Mouse (Mus musculus) liver, adult 2 months (tissue): ENCODE data around the gene Fate1. TPM values are rescaled to one million over a fixed set of nuclear protein-coding genes. Genes with fewer than 3 reads are reported as not detected.

ENCODE experiments used
- DNase-seq: peaks from one replicate; pipeline ENCODE4 v3.0.0-alpha.2; 2011; ENCODE audit warnings: low read depth, low spot score; ENCODE audit errors: extremely low read depth
- H3K27ac ChIP-seq: fragments of 200-500 bp; replicated peaks from 2 replicates; pipeline ENCODE4 v1.5.1; 2012; ENCODE audit warnings: low read depth, mild to moderate bottlenecking, control low read depth, inconsistent platforms, low read length; ENCODE audit not compliant: insufficient read depth
- H3K27me3 ChIP-seq: fragments of 200-500 bp; 2 replicates; pipeline ENCODE4 v1.6.1; 2012; ENCODE audit warnings: mild to moderate bottlenecking, moderate library complexity, low read length, inconsistent platforms; ENCODE audit not compliant: control insufficient read depth, insufficient read depth
- H3K36me3 ChIP-seq: fragments of 200-500 bp; 2 replicates; pipeline ENCODE4 v1.6.1; 2012; ENCODE audit warnings: low read length, inconsistent platforms; ENCODE audit not compliant: control insufficient read depth, insufficient read depth
- H3K4me1 ChIP-seq: fragments of 200-500 bp; 2 replicates; pipeline ENCODE4 v1.6.1; 2011; ENCODE audit warnings: low read length; ENCODE audit not compliant: control insufficient read depth, insufficient read depth
- H3K4me3 ChIP-seq: fragments of 200-500 bp; 2 replicates; pipeline ENCODE4 v1.5.1; 2011; ENCODE audit warnings: low read depth, mild to moderate bottlenecking, control low read depth, low read length, moderate library complexity; ENCODE audit not compliant: insufficient read depth
- H3K79me2 ChIP-seq: fragments of 200-500 bp; 2 replicates; pipeline ENCODE4 v1.6.1; 2012; ENCODE audit warnings: inconsistent platforms, mild to moderate bottlenecking, low read length, moderate library complexity; ENCODE audit not compliant: control insufficient read depth, insufficient read depth
- H3K9ac ChIP-seq: fragments of 200-500 bp; 2 replicates; pipeline ENCODE4 v1.6.1; 2012; ENCODE audit warnings: low read depth, mild to moderate bottlenecking, control low read depth, inconsistent platforms, low read length
- CTCF ChIP-seq: fragments of 200-500 bp; IDR thresholded peaks from 2 replicates; pipeline ENCODE4 v1.5.1; 2011; ENCODE audit warnings: low read depth, low read length, control low read depth
- POLR2A ChIP-seq: fragments of 200-500 bp; IDR thresholded peaks from 2 replicates; pipeline ENCODE4 v1.6.1; 2011; ENCODE audit warnings: low read length, control low read depth; ENCODE audit not compliant: insufficient read depth; ENCODE audit errors: extremely low read depth
- WGBS: fragments of 180-500 bp; shearing (Covaris S2); methylation state at CpG from one replicate; pipeline ENCODE4 v1.1.7; 2018; 5-methylcytosine and 5-hydroxymethylcytosine counted together
- polyA plus RNA-seq: library from polyadenylated mRNA; depleted of rRNA; stranded (reverse); fragments of >200 nt; gene quantifications from 2 replicates; pipeline ENCODE4 v1.2.3, GENCODE M21; 2012
- total RNA-seq: library from RNA; depleted of rRNA; stranded (reverse); fragments of >200 nt; gene quantifications from 2 replicates; pipeline ENCODE4 v1.2.3, GENCODE M21; 2014

Gene Fate1
- total and polyA plus RNA-seq, 2 experiments = not detected

DNA sequence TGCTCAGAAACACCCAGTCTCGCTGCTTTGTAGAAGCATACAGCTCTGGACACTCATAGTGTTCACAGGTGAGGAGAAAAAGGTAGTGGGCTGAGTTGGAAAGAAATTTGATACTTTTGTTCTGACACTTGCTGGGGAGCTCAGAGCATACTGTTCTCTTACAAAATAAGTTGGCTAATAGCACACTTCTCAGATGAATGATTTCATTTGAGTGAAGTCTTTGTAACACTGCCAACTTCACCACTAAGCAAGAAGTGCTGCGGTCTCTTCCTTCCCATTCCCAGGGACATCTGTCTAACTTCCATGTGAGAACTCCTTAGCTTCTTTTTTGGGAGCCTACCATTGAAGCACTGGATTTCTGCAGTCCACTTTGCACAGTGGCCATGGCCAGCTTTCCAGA is 10.4 kb downstream of the Fate1 start:
- 67% methylated on average over 2 of the region's 2 CpGs for WGBS
- DNase-seq = no peak

DNA sequence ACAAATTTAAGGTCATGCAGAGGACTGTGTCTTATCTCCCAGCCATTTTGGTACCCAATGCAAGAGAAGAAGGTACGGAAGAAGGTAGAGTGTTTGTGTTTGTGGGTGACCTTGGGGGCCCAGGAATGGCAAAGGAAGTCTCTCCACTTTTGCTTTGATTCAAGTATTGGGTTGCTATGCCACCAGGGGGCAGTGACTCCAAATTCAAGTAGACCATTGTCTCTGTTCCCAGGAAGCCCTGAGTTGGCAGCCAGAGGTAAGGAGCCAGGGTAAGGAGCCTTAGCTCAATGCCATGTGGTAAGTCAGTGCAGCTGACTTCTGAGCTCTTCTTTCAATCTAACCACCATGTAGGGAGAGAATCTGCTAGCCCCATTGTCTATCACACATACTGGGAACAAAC is 11.0 kb downstream of the Fate1 start:
- 78% methylated on average over 1 of the region's 1 CpGs for WGBS
- no peaks in the 10 kb centered on the region for H3K27me3 ChIP-seq
- H3K4me1 ChIP-seq = no peaks in the 10 kb centered on the region
- DNase-seq = no peak
- H3K36me3 ChIP-seq = no peaks in the 10 kb centered on the region
- H3K4me3 ChIP-seq = no peak overlapping the region
- no peak overlapping the region for H3K27ac ChIP-seq
- TF ChIP-seq POLR2A (no peak), CTCF (no peak)
- no peak overlapping the region for H3K9ac ChIP-seq
- H3K79me2 ChIP-seq = no peaks in the 10 kb centered on the region

More for the DNA sequence above, 10.4 kb downstream of the Fate1 start:
- H3K79me2 ChIP-seq = no peaks in the 10 kb centered on the region
- no peak for TF ChIP-seq CTCF
- TF ChIP-seq POLR2A = no peak
- no peaks in the 10 kb centered on the region for H3K4me1 ChIP-seq
- no peak overlapping the region for H3K4me3 ChIP-seq
- no peak overlapping the region for H3K27ac ChIP-seq
- H3K36me3 ChIP-seq = no peaks in the 10 kb centered on the region
- no peaks in the 10 kb centered on the region for H3K27me3 ChIP-seq
- H3K9ac ChIP-seq = no peak overlapping the region

DNA sequence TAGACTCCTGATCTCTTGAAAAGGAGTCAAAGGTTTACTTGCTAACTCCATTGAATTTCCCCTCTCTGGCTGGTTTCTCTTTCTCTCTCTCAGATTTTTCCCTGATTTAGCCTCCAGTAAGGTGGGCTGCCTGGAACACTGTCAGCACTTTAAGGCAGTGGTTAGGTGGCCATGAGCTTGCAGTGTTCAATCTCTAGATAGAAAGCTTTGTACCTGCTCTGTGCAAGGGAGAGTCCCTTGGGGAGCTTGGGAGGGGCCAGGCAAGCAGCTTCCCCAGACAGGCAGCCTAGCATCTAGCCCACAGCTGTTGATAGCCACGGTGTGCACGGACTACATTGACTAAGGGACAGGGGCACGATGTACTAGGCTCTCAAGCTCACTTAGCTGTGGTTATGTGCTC is 18.8 kb downstream of the Fate1 start, which contains the start of gene Cnga2:
Gene Cnga2 (plus strand): TSS at position 301 of the 400 bp plus-strand sequence.
- no peak for DNase-seq
- no peaks in the 10 kb centered on the region for H3K79me2 ChIP-seq
- H3K9ac ChIP-seq = no peak within 1 kb of the TSS
- no peaks in the 10 kb centered on the region for H3K27me3 ChIP-seq
- TF ChIP-seq POLR2A = no peak
- TF ChIP-seq CTCF = no peak
- H3K4me1 ChIP-seq = no peaks in the 10 kb centered on the region
- no peak within 1 kb of the TSS for H3K4me3 ChIP-seq
- H3K27ac ChIP-seq = no peak within 1 kb of the TSS
- 73% methylated on average over 3 of the region's 3 CpGs for WGBS
- no peaks in the 10 kb centered on the region for H3K36me3 ChIP-seq

DNA sequence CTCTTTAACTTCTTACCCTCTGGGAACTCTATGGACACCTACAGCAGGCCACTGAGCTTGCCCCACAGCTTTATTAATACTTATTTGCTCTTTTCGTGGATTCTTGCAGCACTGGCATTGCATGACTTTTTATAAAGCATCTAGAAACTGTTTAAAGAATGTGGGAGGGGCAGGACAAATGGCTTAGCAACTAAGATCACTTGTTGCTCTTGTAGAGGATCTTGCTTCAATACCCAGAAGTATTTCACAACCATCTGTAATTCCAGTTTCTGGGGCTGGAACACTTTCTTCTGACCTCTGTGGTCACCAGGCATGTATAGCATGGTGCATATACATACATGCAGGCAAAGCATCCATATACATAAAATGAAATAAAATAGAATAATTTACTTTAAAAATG is 23.2 kb downstream of the Fate1 start:
- Histone ChIP-seq H3K27me3 (no peaks in the 10 kb centered on the region), H3K36me3 (no peaks in the 10 kb centered on the region), H3K4me1 (no peaks in the 10 kb centered on the region), H3K4me3 (no peak overlapping the region), H3K9ac (no peak overlapping the region), H3K27ac (no peak overlapping the region), H3K79me2 (no peaks in the 10 kb centered on the region)
- DNase-seq = no peak
- 69% methylated on average over 1 of the region's 1 CpGs for WGBS
- TF ChIP-seq CTCF = no peak
- no peak for TF ChIP-seq POLR2A

DNA sequence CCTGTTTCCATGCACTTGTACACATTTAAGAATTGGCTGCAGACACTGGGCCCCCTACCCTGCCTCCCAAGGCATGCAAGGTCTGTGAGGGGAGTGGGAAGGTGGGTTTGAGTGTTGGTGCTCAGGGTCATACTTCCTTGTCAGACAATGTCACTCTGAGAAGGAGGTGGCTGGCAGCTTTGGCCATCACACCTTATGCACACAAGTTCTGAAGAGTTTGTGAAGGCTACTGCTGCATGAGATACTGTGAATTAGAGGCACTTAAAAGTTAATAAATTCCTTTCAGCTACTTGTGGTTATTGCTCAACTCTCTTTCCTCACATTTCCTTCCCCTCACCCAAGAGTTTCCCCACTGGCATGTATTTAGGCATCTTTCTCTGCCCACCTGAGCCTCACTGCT is 37.1 kb downstream of the Fate1 start:
- no peaks in the 10 kb centered on the region for H3K4me1 ChIP-seq
- H3K27me3 ChIP-seq = no peaks in the 10 kb centered on the region
- no peaks in the 10 kb centered on the region for H3K79me2 ChIP-seq
- no peak for DNase-seq
- no peak overlapping the region for H3K9ac ChIP-seq
- no peak overlapping the region for H3K4me3 ChIP-seq
- TF ChIP-seq POLR2A (no peak), CTCF (no peak)
- no peaks in the 10 kb centered on the region for H3K36me3 ChIP-seq
- H3K27ac ChIP-seq = no peak overlapping the region

DNA sequence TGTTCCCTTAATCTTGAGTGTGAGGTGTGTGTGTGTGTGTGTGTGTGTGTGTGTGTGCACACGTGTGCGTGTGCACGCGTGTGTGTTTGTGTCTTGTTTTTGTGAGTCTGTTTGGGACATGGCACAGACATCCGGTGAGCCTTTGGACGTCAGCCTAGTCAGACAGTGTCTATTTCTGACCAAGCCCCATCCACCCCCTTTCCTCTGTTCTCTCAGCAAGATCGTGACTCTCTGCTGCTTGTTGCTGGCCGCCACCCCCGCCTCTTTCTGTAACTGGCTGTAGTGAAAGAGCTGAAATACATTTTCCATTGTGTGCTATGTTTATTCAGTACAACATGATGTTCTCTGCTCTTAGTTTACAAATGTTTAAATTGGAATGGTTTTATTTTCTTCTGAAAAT is 39.5 kb downstream of the Fate1 start:
- Histone ChIP-seq H3K27ac (no peak overlapping the region), H3K79me2 (no peaks in the 10 kb centered on the region), H3K9ac (no peak overlapping the region), H3K4me3 (no peak overlapping the region), H3K27me3 (no peaks in the 10 kb centered on the region), H3K4me1 (no peaks in the 10 kb centered on the region), H3K36me3 (no peaks in the 10 kb centered on the region)
- WGBS = 56% methylated on average over 9 of the region's 9 CpGs
- peak; percentile 0 for DNase-seq
- TF ChIP-seq CTCF = no peak
- no peak for TF ChIP-seq POLR2A
